Mouse (Mus musculus): ENCODE results near the gene Pitpnc1.

- TF ChIP-seq CTCF (IDR thresholded peaks at IDR 0.05; ENCODE audit: low read depth) (no peak), EP300 (optimal IDR thresholded peaks at IDR 0.05) (no peak)
Measured at GRCm38 (mm10) chr11:107296176-107296575, 174.3 kb downstream of the Pitpnc1 start.

Data from stomach, postnatal 0 days (tissue).